8 mouse cellular contexts compared by ENCODE assay signal in genomic region chr2:76406937-76407441, GRCm38 (mm10). TPM values are rescaled to one million over a fixed set of nuclear protein-coding genes. Genes with fewer than 3 reads are reported as not detected.
DNase-seq lines count a peak whose midpoint lies in the region; ATAC-seq lines count a peak whose summit lies in the region.

No protein-coding gene starts in this region.

- peaks cover 18% of the 10 kb centered on the region for H3K4me1 ChIP-seq in megakaryocyte, embryonic 14.5 days
- 0 out of 2 replicates have a peak, but pooled peaks cover 4% of the 10 kb centered on the region for H3K4me1 ChIP-seq in intestine, embryonic 14.5 days (replicated peaks; ENCODE audit: control insufficient read depth, insufficient read depth, low read length)

- WGBS in intestine, embryonic 14.5 days, result under 1% methylated on average over 48 of the region's 49 CpGs

- H3K9ac ChIP-seq in intestine, embryonic 14.5 days (ENCODE audit: low read length), result peak overlapping the region; percentile 69

- intact Hi-C loops in gastrocnemius, postnatal 36 days (cut with DNase I), result loop anchor here (1.0 kb wide), 1 partner anchor 133 kb away; no protein-coding TSS in a partner anchor
- intact Hi-C loops in left cerebral cortex, postnatal 10 days (cut with DNase I), result loop anchor here (5.0 kb wide), 1 partner anchor 165 kb away; no protein-coding TSS in a partner anchor

- H3K27me3 ChIP-seq in megakaryocyte, embryonic 14.5 days (replicated peaks), result peaks cover 82% of the 10 kb centered on the region
- peaks cover 7% of the 10 kb centered on the region; the same call in 1 of the 2 replicates for H3K27me3 ChIP-seq in intestine, embryonic 14.5 days (replicated peaks; ENCODE audit: control insufficient read depth, insufficient read depth, low read length)

- ATAC-seq in megakaryocyte, adult 5-6 weeks (ENCODE audit: poor library complexity, severe bottlenecking), result no peak; the same call in 1 of the 2 replicates
- ATAC-seq in intestine, embryonic 14.5 days (replicated peaks; ENCODE audit: low FRiP score, low TSS enrichment, low read depth), result peak; percentile 40
- peak; percentile 27; the same call in 1 of the 2 replicates for ATAC-seq in megakaryocyte-erythroid progenitor cell, adult 5-6 weeks (replicated peaks; ENCODE audit: low FRiP score, low TSS enrichment, poor library complexity, severe bottlenecking)

- H3K27ac ChIP-seq in intestine, embryonic 14.5 days (ENCODE audit: low read depth), result peak overlapping the region; percentile 51; the same call in 1 of the 2 replicates

- H3K9me3 ChIP-seq in megakaryocyte, embryonic 14.5 days, result no peaks in the 10 kb centered on the region
- no peaks in the 10 kb centered on the region for H3K9me3 ChIP-seq in intestine, embryonic 14.5 days (ENCODE audit: control insufficient read depth, low read length)

- DNase-seq in embryo, embryonic 10.5 days (ENCODE audit: low spot score), result peak; percentile 78
- DNase-seq in gastrocnemius, postnatal 36 days, result peak; percentile 44 to 56
- DNase-seq in intestine, embryonic 14.5 days (ENCODE audit: low spot score), result peak; percentile 84
- DNase-seq in left cerebral cortex, postnatal 10 days (ENCODE audit: extremely low spot score in 1 of 2, low spot score in 2 of 2), result peak; percentile 38 to 81
- DNase-seq in right cerebral cortex, postnatal 4 days, result peak; percentile 61

- H3K4me2 ChIP-seq in intestine, embryonic 14.5 days (ENCODE audit: low read length), result peak overlapping the region; percentile 86

- H3K4me3 ChIP-seq in megakaryocyte, embryonic 14.5 days (replicated peaks), result peak overlapping the region; percentile 91
- H3K4me3 ChIP-seq in intestine, embryonic 14.5 days (ENCODE audit: low read depth, low read length), result peak overlapping the region; percentile 75

- no peaks in the 10 kb centered on the region for H3K36me3 ChIP-seq in megakaryocyte, embryonic 14.5 days (replicated peaks; ENCODE audit: low read length)
- no peaks in the 10 kb centered on the region for H3K36me3 ChIP-seq in intestine, embryonic 14.5 days (ENCODE audit: control insufficient read depth, insufficient read depth, low read length)

RNA-seq across cellular contexts. Expression of gene Osbpl6, which starts 0.7 kb away (rescaled TPM):
- not detected in 2 replicates for polyA plus RNA-seq in megakaryocyte, embryonic 14.5 days (2012; ENCODE audit: insufficient read depth, low replicate concordance)
- not detected in 2 replicates for total RNA-seq in megakaryocyte, adult 5-6 weeks (2015)
- total RNA-seq in megakaryocyte, adult 5-6 weeks (2017), result 0.07 TPM in 1 of 2 replicates, not detected in the other
- 10 to 100 TPM; 33.8 to 36.3 TPM for total RNA-seq in gastrocnemius, postnatal 36 days (2021)
- polyA plus RNA-seq in intestine, embryonic 14.5 days (2014; fragmentation: Nextera tagmentation; extraction: Ambion mirVana), result 8.9 and 10.9 TPM in 2 replicates
- 10 to 100 TPM; 43.7 to 46.3 TPM for total RNA-seq in left cerebral cortex, postnatal 10 days (2021)
- total RNA-seq in megakaryocyte-erythroid progenitor cell, adult 5-6 weeks (2014; fragmentation: Nextera tagmentation), result not detected in 2 replicates
- not detected in 2 replicates for total RNA-seq in megakaryocyte-erythroid progenitor cell, adult 5-6 weeks (2017)

RNA-seq across cellular contexts. Expression of gene Rbm45, which starts 37.2 kb away (rescaled TPM):
- polyA plus RNA-seq in megakaryocyte, embryonic 14.5 days (2012; ENCODE audit: insufficient read depth, low replicate concordance), result 1.2 and 5.3 TPM in 2 replicates
- total RNA-seq in megakaryocyte, adult 5-6 weeks (2015), result 15.8 and 20.6 TPM in 2 replicates
- 36.2 and 41.9 TPM in 2 replicates for total RNA-seq in megakaryocyte, adult 5-6 weeks (2017)
- 1 to 10 TPM; 9.1 to 9.6 TPM for total RNA-seq in gastrocnemius, postnatal 36 days (2021)
- polyA plus RNA-seq in intestine, embryonic 14.5 days (2014; fragmentation: Nextera tagmentation; extraction: Ambion mirVana), result 14.6 and 17.1 TPM in 2 replicates
- total RNA-seq in left cerebral cortex, postnatal 10 days (2021), result 10 to 100 TPM; 41.9 to 42.0 TPM
- 21.0 and 27.1 TPM in 2 replicates for total RNA-seq in megakaryocyte-erythroid progenitor cell, adult 5-6 weeks (2014; fragmentation: Nextera tagmentation)
- 48.6 and 52.0 TPM in 2 replicates for total RNA-seq in megakaryocyte-erythroid progenitor cell, adult 5-6 weeks (2017)

RNA-seq across cellular contexts. Expression of gene Cyct, which starts 46.7 kb away (rescaled TPM):
- not detected in 2 replicates for polyA plus RNA-seq in megakaryocyte, embryonic 14.5 days (2012; ENCODE audit: insufficient read depth, low replicate concordance)
- not detected in 2 replicates for total RNA-seq in megakaryocyte, adult 5-6 weeks (2015)
- total RNA-seq in megakaryocyte, adult 5-6 weeks (2017), result not detected in 2 replicates
- not detected for total RNA-seq in gastrocnemius, postnatal 36 days (2021)
- not detected in 2 replicates for polyA plus RNA-seq in intestine, embryonic 14.5 days (2014; fragmentation: Nextera tagmentation; extraction: Ambion mirVana)
- not detected for total RNA-seq in left cerebral cortex, postnatal 10 days (2021)
- not detected in 2 replicates for total RNA-seq in megakaryocyte-erythroid progenitor cell, adult 5-6 weeks (2014; fragmentation: Nextera tagmentation)
- total RNA-seq in megakaryocyte-erythroid progenitor cell, adult 5-6 weeks (2017), result not detected in 2 replicates

Comparison
In these comparisons a context has a peak if more than half of its experiments do, and no peak if none do; other contexts are left out.
1. RNA of gene Osbpl6, which starts 0.7 kb away (total RNA-seq): 43.7 to 46.3 TPM in left cerebral cortex, postnatal 10 days and 33.8 to 36.3 TPM in gastrocnemius, postnatal 36 days; 0.07 TPM in megakaryocyte, adult 5-6 weeks and not detected in megakaryocyte-erythroid progenitor cell, adult 5-6 weeks; every median in the first group is over 10 times any median in the second.
2. Peak in every context shown above with its lines, with median percentiles within 50 percentile points of each other: DNase-seq.